Mouse (Mus musculus): ENCODE data around the gene 4930402F06Rik.

Gene 4930402F06Rik

GRCm38 (mm10) chr2:35345984-35346383, 51.0 kb downstream of the 4930402F06Rik start:
- no peak for DNase-seq (ENCODE audit: inconsistent age in 2 of 2, low spot score in 1 of 2)

DNA sequence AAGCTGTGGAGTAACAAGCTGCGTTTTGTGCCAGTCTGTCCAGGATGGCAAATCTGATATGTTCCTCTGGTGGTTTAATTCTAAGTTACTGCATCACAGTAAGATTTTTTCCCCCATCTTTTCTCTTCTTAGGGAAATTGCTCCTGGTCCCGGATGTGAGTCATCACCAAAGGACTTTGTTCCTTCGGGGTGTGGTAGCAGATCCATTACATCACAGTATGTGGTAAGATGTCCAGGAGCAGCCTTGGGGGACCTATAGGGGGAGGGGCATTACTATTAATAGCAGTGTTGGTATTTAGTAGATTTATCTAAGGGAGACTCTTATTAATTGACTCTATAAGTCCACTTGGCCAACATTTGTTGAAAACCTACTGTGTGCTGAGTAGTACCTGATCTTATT, 54.4 kb downstream of the 4930402F06Rik start:
- DNase-seq (ENCODE audit: inconsistent age in 2 of 2, low spot score in 1 of 2) = peak in 1 of 2 experiments; percentile 40

GRCm38 (mm10) chr2:35338707-35339106, 58.3 kb downstream of the 4930402F06Rik start:
- DNase-seq (ENCODE audit: inconsistent age in 2 of 2, low spot score in 1 of 2) = peak in 1 of 2 experiments; percentile 78

DNA sequence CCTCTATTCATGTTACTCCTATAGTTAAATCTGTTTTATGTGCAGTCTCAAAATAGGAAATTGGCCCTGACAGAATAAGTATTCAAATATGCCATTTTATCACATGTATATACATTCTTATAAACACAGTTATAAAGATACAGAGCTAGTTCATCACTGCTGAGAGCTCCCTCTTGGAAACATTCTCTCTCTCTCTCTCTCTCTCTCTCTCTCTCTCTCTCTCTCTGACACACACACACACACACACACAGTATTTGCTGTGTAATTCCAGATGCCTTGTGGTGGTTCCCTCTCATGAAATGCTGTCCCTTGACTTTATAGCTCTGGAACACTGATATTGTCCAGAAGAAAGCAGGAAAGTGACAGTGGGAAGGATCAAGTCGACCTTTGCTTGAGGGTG, 58.9 kb downstream of the 4930402F06Rik start:
- no peak for DNase-seq (ENCODE audit: inconsistent age in 2 of 2, low spot score in 1 of 2)

DNA sequence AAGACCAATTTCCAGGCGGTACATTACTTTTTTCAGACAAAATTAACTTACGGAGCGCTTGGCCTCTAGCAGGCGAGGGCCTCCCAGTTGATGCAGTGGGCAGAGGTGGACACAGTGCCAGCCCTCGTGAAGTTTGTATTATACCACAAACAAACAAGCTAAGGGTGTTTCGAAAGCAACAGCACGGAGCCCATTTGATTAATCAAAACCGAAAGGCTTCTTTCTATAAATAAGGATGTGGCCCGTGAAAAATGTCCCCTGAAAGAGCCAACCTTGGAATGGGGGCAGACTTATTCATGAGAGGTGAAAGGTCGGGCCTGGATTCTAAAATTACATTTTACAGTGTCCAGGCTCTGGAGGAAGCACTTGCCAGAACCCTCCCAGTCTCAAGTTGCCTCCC, 59.6 kb downstream of the 4930402F06Rik start:
- no peak for DNase-seq (ENCODE audit: inconsistent age in 2 of 2, low spot score in 1 of 2)

DNA sequence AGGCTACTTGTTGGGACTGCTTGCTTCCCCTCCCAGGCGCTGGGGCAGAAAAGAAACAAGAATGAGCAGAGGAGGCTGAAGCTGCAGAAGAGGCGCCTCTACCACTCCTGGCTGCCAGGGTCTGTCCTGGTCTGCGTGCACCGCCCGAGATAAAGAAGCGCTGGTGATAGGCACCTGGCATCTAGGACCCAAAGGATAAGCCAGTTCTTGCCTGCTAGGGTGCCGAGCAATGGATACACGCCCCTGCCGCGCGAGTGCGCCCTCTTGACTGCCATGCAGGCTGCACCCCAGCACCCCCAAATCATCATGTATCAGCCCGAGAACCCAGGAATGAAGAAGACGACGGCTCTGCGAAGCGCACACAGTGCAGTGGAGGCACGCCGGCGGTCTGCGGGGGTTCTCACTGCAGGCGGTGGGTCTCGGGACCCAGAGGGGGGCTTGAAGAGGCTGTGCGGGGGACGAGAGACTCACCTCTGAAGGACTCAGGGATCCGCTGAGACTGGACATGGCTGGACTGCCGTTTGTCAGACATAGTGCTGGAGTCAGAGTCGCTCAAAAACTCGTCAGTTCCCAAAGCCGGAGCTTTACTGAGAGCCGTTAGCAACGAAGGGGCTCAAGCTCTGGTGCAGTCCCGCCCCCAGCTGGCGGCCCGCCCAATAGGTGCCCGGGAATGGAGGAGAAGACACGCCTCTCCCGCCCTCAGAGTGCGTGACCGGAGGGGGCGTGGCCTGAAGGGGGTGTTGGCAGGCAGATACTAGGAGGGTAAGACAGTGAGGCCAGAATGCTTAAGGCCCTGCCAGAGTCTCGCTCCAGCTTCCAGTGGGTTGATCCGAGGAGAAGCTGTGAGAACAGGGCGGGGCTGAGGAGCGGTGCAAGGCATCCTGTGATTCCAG, 60.3 kb downstream of the 4930402F06Rik start, which contains the start of gene Stom:
Gene Stom, minus strand, starts transcription at position 589 of the 893 bp plus-strand sequence.
- peak; percentile 100 for DNase-seq (ENCODE audit: inconsistent age in 2 of 2, low spot score in 1 of 2)

DNA sequence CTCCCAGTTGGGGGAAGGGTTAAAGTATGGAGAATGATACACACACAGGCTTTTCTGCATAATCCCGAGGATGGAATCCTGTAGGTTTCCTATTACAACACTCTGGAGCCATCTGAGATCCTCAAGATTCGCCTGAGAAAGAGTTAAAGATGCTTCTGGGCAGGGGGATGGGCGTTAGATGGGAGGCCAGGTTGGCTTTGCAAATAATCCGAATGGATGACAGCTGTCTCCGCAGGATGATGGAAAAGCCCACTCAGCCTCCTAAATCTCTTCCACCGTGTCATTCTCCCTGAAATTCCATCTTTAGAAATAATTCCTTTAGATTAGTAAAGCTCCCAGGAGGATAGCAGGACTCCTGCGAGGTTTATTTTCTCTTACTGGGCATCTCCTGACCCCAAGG, 61.4 kb downstream of the 4930402F06Rik start:
- DNase-seq (ENCODE audit: inconsistent age in 2 of 2, low spot score in 1 of 2) = no peak

GRCm38 (mm10) chr2:35333670-35334069, 63.3 kb downstream of the 4930402F06Rik start:
- DNase-seq (ENCODE audit: inconsistent age in 2 of 2, low spot score in 1 of 2) = no peak

- no peak for DNase-seq (ENCODE audit: inconsistent age in 2 of 2, low spot score in 1 of 2)
Measured at GRCm38 (mm10) chr2:35331205-35331604, 65.8 kb downstream of the 4930402F06Rik start.

- DNase-seq (ENCODE audit: inconsistent age in 2 of 2, low spot score in 1 of 2) = no peak
Measured at GRCm38 (mm10) chr2:35329061-35329460, 67.9 kb downstream of the 4930402F06Rik start.

GRCm38 (mm10) chr2:35328064-35328792, 68.7 kb downstream of the 4930402F06Rik start:
- DNase-seq (ENCODE audit: inconsistent age in 2 of 2, low spot score in 1 of 2) = no peak

GRCm38 (mm10) chr2:35327583-35327982, 69.4 kb downstream of the 4930402F06Rik start:
- no peak for DNase-seq (ENCODE audit: inconsistent age in 2 of 2, low spot score in 1 of 2)

GRCm38 (mm10) chr2:35326931-35327330, 70.0 kb downstream of the 4930402F06Rik start:
- peak in 1 of 2 experiments; percentile 49 for DNase-seq (ENCODE audit: inconsistent age in 2 of 2, low spot score in 1 of 2)

DNA sequence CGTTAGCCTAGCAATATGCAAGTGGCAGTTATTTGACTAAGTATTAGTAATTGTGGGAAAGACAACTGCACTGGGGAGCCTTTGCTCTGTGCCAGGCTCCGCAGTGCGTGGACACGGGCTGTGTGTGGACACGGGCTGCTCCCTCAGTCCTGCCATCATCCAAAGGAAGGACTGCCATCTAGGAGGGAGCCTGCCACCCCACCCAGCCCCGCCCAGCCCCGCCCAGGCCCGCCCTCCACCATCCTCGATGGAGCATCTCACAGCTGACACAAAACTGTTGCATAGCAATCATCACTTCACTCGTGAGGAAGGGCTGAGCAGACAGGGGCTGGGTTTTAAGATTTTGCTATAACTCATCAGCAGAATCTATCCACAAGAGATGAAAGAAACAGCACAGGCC, 71.0 kb downstream of the 4930402F06Rik start:
- no peak for DNase-seq (ENCODE audit: inconsistent age in 2 of 2, low spot score in 1 of 2)

Data from adrenal gland, adult (tissue).